Mouse (Mus musculus) liver, embryonic 14.5 days (tissue): ENCODE measurements around the gene Ier3.

ENCODE experiments used
- CTCF ChIP-seq: IDR thresholded peaks from 2 replicates; pipeline ENCODE4 v1.5.1; 2016; ENCODE audit warnings: antibody characterized with exemption, low read depth, control low read depth
- EP300 ChIP-seq: IDR thresholded peaks from 2 replicates; pipeline ENCODE4 v1.6.1; 2016; ENCODE audit warnings: antibody characterized with exemption, low read depth

DNA sequence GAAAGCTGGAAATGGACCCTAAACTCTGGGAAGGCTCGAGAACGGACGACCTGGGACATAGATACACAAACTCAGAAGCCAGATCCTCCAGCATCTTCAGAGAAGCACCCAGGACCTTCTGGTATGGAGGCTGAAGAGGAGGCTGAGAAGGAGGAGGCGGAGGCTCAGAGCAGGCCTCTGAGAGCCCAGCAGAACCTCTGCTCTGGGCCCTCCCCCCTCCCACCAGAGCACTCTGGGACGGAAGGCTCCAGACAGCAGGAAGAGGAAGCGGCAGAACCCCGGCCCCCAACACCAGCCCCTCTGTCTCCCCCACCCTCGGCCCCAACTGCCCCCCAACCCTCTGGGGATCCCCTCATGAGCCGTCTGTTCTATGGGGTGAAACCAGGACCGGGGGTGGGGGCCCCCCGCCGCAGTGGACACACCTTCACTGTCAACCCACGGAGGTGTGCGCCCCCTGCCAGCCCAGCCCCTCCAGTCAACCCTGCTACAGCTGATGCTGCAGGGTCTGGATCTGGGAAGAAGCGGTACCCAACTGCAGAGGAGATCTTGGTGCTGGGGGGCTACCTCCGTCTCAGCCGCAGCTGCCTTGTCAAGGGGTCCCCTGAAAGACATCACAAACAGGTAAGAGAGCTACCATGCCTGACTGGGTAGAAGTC, 46.8 kb downstream of the Ier3 start:
- TF ChIP-seq CTCF (no peak), EP300 (no peak)
